Mouse (Mus musculus) intestine, postnatal 0 days (tissue): ENCODE measurements around the gene Coro7. TPM values are rescaled to one million over a fixed set of nuclear protein-coding genes. Genes with fewer than 3 reads are reported as not detected.
A peak's percentile ranks its signal among the peaks of the same experiment; 100 is the strongest.

ENCODE experiments used
- ATAC-seq: fragments of 200-750 bp; cut with Nextera tagmentation; 2 replicates; pipeline ENCODE4 v1.8.0; 2017; ENCODE audit warnings: mild to moderate bottlenecking, moderate TSS enrichment, moderate library complexity
- H3K27ac ChIP-seq: fragments of 300-500 bp; sonication (generic); 2 replicates; pipeline ENCODE4 v1.5.1; 2014; ENCODE audit warnings: mild to moderate bottlenecking, low read depth, low read length, moderate library complexity
- H3K27me3 ChIP-seq: fragments of 300-500 bp; sonication (generic); replicated peaks from 2 replicates; pipeline ENCODE4 v1.6.1; 2014; ENCODE audit warnings: low read length, mixed read lengths; ENCODE audit not compliant: control insufficient read depth, insufficient read depth
- H3K36me3 ChIP-seq: fragments of 300-500 bp; sonication (generic); 2 replicates; pipeline ENCODE4 v1.6.1; 2014; ENCODE audit warnings: mild to moderate bottlenecking, moderate library complexity; ENCODE audit not compliant: control insufficient read depth, insufficient read depth
- H3K4me1 ChIP-seq: fragments of 300-500 bp; sonication (generic); replicated peaks from 2 replicates; pipeline ENCODE4 v1.6.1; 2014; ENCODE audit warnings: antibody characterized with exemption, low read length, mixed read lengths; ENCODE audit not compliant: control insufficient read depth, insufficient read depth
- H3K4me2 ChIP-seq: fragments of 300-500 bp; sonication (generic); replicated peaks from 2 replicates; pipeline ENCODE4 v1.6.1; 2014; ENCODE audit warnings: low read depth, mild to moderate bottlenecking, moderate library complexity
- H3K4me3 ChIP-seq: fragments of 300-500 bp; sonication (generic); 2 replicates; pipeline ENCODE4 v1.5.1; 2014; ENCODE audit warnings: low read depth, low read length
- H3K9ac ChIP-seq: fragments of 300-500 bp; sonication (generic); 2 replicates; pipeline ENCODE4 v1.6.1; 2014; ENCODE audit warnings: mild to moderate bottlenecking, low read depth, low read length
- H3K9me3 ChIP-seq: fragments of 300-500 bp; sonication (generic); 2 replicates; pipeline ENCODE4 v1.6.1; 2016; ENCODE audit warnings: mixed run types; ENCODE audit not compliant: control insufficient read depth
- CTCF ChIP-seq: sonication (generic); IDR thresholded peaks from 2 replicates; pipeline ENCODE4 v1.5.1; 2016; ENCODE audit warnings: low read depth, mild to moderate bottlenecking, control low read depth, antibody characterized with exemption, moderate library complexity
- WGBS: fragments of 180-500 bp; shearing (Covaris S2); extraction: QIAGEN DNeasy Blood & Tissue Kit; methylation state at CpG from one replicate; pipeline ENCODE4 v1.1.7; 2014; 5-methylcytosine and 5-hydroxymethylcytosine counted together
- polyA plus RNA-seq: library from polyadenylated mRNA; unstranded; fragments of >200 nt; fragmentation: Nextera tagmentation; extraction: Ambion mirVana; gene quantifications from 2 replicates; pipeline ENCODE4 v1.2.1, GENCODE M21; 2015

Gene Coro7
- polyA plus RNA-seq, 1 experiment from 2014 or later, result 25.3 TPM

- 1% methylated on average over 18 of the region's 74 CpGs for WGBS
- no peak for TF ChIP-seq CTCF
- H3K9ac ChIP-seq, result peak within 1 kb of the TSS; percentile 80
- peaks cover 3% of the 10 kb centered on the region; the same call in 1 of the 2 replicates for H3K4me1 ChIP-seq
- peak within 1 kb of the TSS; percentile 75 for H3K27ac ChIP-seq
- no peaks in the 10 kb centered on the region for H3K9me3 ChIP-seq
- peak; percentile 53 for ATAC-seq
- H3K4me2 ChIP-seq, result peak within 1 kb of the TSS; percentile 96
- no peaks in the 10 kb centered on the region for H3K36me3 ChIP-seq
- H3K4me3 ChIP-seq, result peak within 1 kb of the TSS; percentile 72
- H3K27me3 ChIP-seq, result no peaks in the 10 kb centered on the region
Observed at GRCm38 (mm10) chr16:4593971-4594813, 85.4 kb downstream of the Coro7 start, which contains the start of gene Glis2. Glis2 (plus strand) TSS chr16:4594713.

GRCm38 (mm10) chr16:4592909-4593875 is 86.4 kb downstream of the Coro7 start:
- no peaks in the 10 kb centered on the region for H3K27me3 ChIP-seq
- peak overlapping the region; percentile 80; the same call in 1 of the 2 replicates for H3K9ac ChIP-seq
- H3K4me1 ChIP-seq, result peaks cover 3% of the 10 kb centered on the region; the same call in 1 of the 2 replicates
- H3K9me3 ChIP-seq, result no peaks in the 10 kb centered on the region
- H3K36me3 ChIP-seq, result no peaks in the 10 kb centered on the region
- H3K4me2 ChIP-seq, result peak overlapping the region; percentile 96
- ATAC-seq, result no peak
- TF ChIP-seq CTCF, result peak; percentile 74
- WGBS, result 12% methylated on average over 32 of the region's 32 CpGs
- H3K27ac ChIP-seq, result peak overlapping the region; percentile 75; the same call in 1 of the 2 replicates
- H3K4me3 ChIP-seq, result peak overlapping the region; percentile 72

GRCm38 (mm10) chr16:4590236-4590635 is 89.3 kb downstream of the Coro7 start:
- no peak for ATAC-seq
- Histone ChIP-seq H3K4me1 (peaks cover 8% of the 10 kb centered on the region), H3K9ac (no peak overlapping the region), H3K9me3 (no peaks in the 10 kb centered on the region), H3K36me3 (no peaks in the 10 kb centered on the region), H3K27me3 (no peaks in the 10 kb centered on the region), H3K27ac (no peak overlapping the region), H3K4me3 (no peak overlapping the region), H3K4me2 (no peak overlapping the region)
- no peak for TF ChIP-seq CTCF
- WGBS, result 93% methylated on average over 9 of the region's 9 CpGs

- ATAC-seq, result no peak
- peak overlapping the region; percentile 64; the same call in 1 of the 2 replicates for H3K4me2 ChIP-seq
- H3K4me1 ChIP-seq, result peaks cover 8% of the 10 kb centered on the region; the same call in 1 of the 2 replicates
- no peak for TF ChIP-seq CTCF
- no peak overlapping the region for H3K4me3 ChIP-seq
- H3K36me3 ChIP-seq, result no peaks in the 10 kb centered on the region
- no peaks in the 10 kb centered on the region for H3K9me3 ChIP-seq
- H3K9ac ChIP-seq, result 0 out of 2 replicates have a peak overlapping the region, but pooled peaks have one; percentile 40
- WGBS, result 58% methylated on average over 5 of the region's 5 CpGs
- H3K27ac ChIP-seq, result peak overlapping the region; percentile 85; the same call in 1 of the 2 replicates
- H3K27me3 ChIP-seq, result no peaks in the 10 kb centered on the region
Observed at GRCm38 (mm10) chr16:4587516-4588210, 91.9 kb downstream of the Coro7 start.

- Histone ChIP-seq H3K4me1 (peaks cover 8% of the 10 kb centered on the region; the same call in 1 of the 2 replicates), H3K4me2 (peak overlapping the region; percentile 64), H3K36me3 (no peaks in the 10 kb centered on the region), H3K9me3 (no peaks in the 10 kb centered on the region), H3K27ac (peak overlapping the region; percentile 85), H3K9ac (peak overlapping the region; percentile 40), H3K27me3 (no peaks in the 10 kb centered on the region), H3K4me3 (peak overlapping the region; percentile 42)
- under 1% methylated on average over 43 of the region's 43 CpGs for WGBS
- peak; percentile 100 for ATAC-seq
- TF ChIP-seq CTCF, result peak; percentile 54
Observed at GRCm38 (mm10) chr16:4586531-4587123, 93.0 kb downstream of the Coro7 start.
